Mouse (Mus musculus) T-helper 1 cell (primary cell): Measurements from ENCODE around the gene Gm14305.
"Not testable (repeated sequence)": the region's sequence is repeated elsewhere in the genome, so short reads cannot be mapped to it uniquely, and the experiment has no call there.

Experiments
- in situ Hi-C: fragments of 300-600 bp; cut with MboI, MseI; formaldehyde crosslinking; loops from one replicate; pipeline ENCODE4 v1.15.1; 2025; ENCODE audit warnings: high pct_unique_total_duplicates

The Gm14305 gene

GRCm38 (mm10) chr2:176708051-176708450 lies at the start of gene Gm14305:
Gene Gm14305 (plus strand): TSS chr2:176708328.
- in situ Hi-C loops: loop anchor here (10.0 kb wide), 2 partner anchors 1063 to 1213 kb away; partner anchors contain the start of gene Gm11007

DNA sequence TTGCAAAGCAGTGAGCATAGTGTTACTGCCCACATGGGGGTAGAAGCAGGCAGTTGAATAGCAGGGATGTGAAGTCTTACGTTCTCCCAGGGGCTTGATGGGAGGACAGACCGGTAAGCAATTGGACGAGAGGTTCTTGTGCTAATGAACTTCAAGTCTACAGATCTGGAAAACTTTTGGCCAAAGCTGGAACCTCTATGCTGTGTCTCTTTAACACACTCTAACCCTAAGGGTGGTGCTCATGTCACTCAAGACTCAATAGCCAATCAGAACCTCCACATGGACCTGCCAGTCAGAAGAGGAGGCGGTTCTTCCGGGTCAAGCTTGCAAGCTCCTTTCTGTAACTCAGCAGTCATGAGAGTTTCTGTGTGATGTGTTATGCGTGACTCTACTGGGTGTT lies 37.9 kb upstream of the Gm14305 start, which contains the start of gene Zfp973:
TSS of gene Zfp973 (plus strand) at position 301 of the 400 bp plus-strand sequence.
- in situ Hi-C loops: not testable (repeated sequence)
